Mouse (Mus musculus) limb, embryonic 12.5 days (tissue): ENCODE measurements at regions not wholly inside any gene's neighbourhood (a gene's known extent, or its start where the extent isn't known, plus 50 kb on each side); places are given as distances from the start of the nearest gene placed in this dataset.

Source experiments
- ATAC-seq: fragments of 200-750 bp; cut with Nextera tagmentation; 2 replicates; pipeline ENCODE4 v1.8.0; 2017; ENCODE audit warnings: low read depth, moderate TSS enrichment; ENCODE audit not compliant: insufficient number of reproducible peaks, insufficient read depth, low FRiP score, low TSS enrichment
- H3K27ac ChIP-seq: fragments of 300-500 bp; sonication (generic); 2 replicates; pipeline ENCODE4 v1.5.1; 2016; ENCODE audit warnings: mild to moderate bottlenecking, moderate library complexity
- H3K27me3 ChIP-seq: fragments of 300-500 bp; sonication (generic); 2 replicates; pipeline ENCODE4 v1.6.1; 2016; ENCODE audit warnings: mild to moderate bottlenecking, moderate library complexity
- H3K36me3 ChIP-seq: fragments of 300-500 bp; sonication (generic); 2 replicates; pipeline ENCODE4 v1.6.1; 2016; ENCODE audit warnings: mild to moderate bottlenecking, moderate library complexity
- H3K4me1 ChIP-seq: fragments of 300-500 bp; sonication (generic); replicated peaks from 2 replicates; pipeline ENCODE4 v1.6.1; 2016
- H3K4me2 ChIP-seq: fragments of 300-500 bp; sonication (generic); 2 replicates; pipeline ENCODE4 v1.6.1; 2016; ENCODE audit warnings: mild to moderate bottlenecking, moderate library complexity
- H3K4me3 ChIP-seq: fragments of 300-500 bp; sonication (generic); replicated peaks from 2 replicates; pipeline ENCODE4 v1.5.1; 2016; ENCODE audit warnings: mild to moderate bottlenecking
- H3K9ac ChIP-seq: fragments of 300-500 bp; sonication (generic); replicated peaks from 2 replicates; pipeline ENCODE4 v1.6.1; 2016; ENCODE audit warnings: mild to moderate bottlenecking, moderate library complexity
- H3K9me3 ChIP-seq: fragments of 300-500 bp; sonication (generic); 2 replicates; pipeline ENCODE4 v1.6.1; 2016; ENCODE audit warnings: mild to moderate bottlenecking, moderate library complexity
- WGBS: fragments of 180-500 bp; shearing (Covaris S2); methylation state at CpG from one replicate; pipeline ENCODE4 v1.1.7; 2016; 5-methylcytosine and 5-hydroxymethylcytosine counted together

DNA sequence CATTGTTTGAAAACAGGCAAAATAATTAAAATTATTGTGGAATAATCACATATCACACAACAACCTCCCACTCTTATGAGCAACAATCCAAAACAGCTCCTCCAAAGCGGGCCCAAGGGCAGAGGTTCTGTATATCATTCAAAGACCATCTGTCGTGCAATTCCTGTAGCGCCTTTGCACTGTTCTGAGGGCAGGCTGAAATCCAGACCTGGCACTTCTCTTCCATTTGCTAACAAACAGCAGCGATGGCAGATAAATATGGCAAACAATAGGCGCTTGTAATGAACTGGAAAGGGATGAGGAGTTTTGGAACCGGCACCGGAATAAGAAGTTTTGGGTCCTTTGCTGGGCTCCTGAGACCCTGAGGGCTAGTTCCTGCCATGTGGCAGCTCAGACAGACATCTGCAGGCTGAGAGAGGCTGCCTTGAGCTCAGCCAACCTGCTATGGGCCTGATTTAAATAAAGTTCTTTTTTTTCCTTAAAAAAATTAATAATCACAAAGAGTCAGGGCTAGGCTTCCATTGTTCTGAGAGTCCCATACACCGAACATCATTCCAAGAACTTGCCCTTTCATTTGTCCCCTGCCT, 172.0 kb downstream of the Faxc start:
- no peak overlapping the region for H3K4me3 ChIP-seq
- no peaks in the 10 kb centered on the region for H3K36me3 ChIP-seq
- no peak overlapping the region for H3K9ac ChIP-seq
- no peaks in the 10 kb centered on the region for H3K9me3 ChIP-seq
- WGBS = 86% methylated on average over 8 of the region's 8 CpGs
- no peak overlapping the region for H3K4me2 ChIP-seq
- H3K4me1 ChIP-seq = no peaks in the 10 kb centered on the region
- H3K27ac ChIP-seq = no peak overlapping the region
- no peaks in the 10 kb centered on the region for H3K27me3 ChIP-seq
- ATAC-seq = no peak

DNA sequence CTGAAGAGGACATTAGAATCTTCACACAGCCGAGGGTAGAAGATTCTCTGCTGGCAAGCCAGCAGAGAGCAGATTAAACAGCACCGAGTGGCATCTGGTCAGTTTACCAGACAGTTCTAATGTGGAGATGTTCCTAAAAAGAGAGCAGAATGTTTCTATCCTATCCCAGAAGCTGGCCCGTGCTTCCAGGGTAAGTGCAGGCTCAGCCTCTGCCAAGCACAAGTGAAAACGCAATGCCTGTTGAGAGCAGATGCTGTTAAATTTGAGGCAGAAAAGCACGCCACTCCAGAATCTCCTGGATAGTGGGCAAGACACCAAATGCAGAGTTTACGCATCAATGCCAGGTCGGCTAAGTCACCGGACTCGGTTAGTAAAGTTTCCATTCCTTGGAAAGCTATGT, 175.8 kb downstream of the Faxc start:
- Histone ChIP-seq H3K4me2 (no peak overlapping the region), H3K36me3 (no peaks in the 10 kb centered on the region), H3K9ac (no peak overlapping the region), H3K27ac (no peak overlapping the region), H3K9me3 (no peaks in the 10 kb centered on the region), H3K4me3 (no peak overlapping the region), H3K4me1 (no peaks in the 10 kb centered on the region), H3K27me3 (no peaks in the 10 kb centered on the region)
- no peak for ATAC-seq
- WGBS = 80% methylated on average over 9 of the region's 9 CpGs

DNA sequence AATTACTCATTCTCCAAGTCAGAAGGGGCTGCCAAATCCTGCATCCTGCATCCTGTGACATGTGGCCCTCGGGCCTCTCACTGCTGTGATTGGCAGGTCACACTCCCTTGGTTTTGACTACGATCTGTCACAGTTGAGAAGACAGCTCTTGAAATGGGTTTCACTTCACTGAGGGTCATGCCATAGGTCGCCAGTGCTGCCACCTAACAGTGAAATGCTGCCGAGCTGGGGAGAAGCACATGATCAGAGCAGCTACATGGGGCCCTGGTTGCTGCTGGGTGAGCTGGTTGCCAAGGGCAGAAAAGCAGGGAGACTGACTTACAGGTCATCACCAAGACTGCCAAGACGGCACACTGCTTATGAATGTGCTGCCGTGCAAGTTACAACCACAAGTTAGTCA, 178.3 kb downstream of the Faxc start:
- no peaks in the 10 kb centered on the region for H3K27me3 ChIP-seq
- no peak for ATAC-seq
- 52% methylated on average over 6 of the region's 6 CpGs for WGBS
- H3K4me3 ChIP-seq = no peak overlapping the region
- H3K27ac ChIP-seq = no peak overlapping the region
- no peaks in the 10 kb centered on the region for H3K9me3 ChIP-seq
- no peak overlapping the region for H3K4me2 ChIP-seq
- no peaks in the 10 kb centered on the region for H3K36me3 ChIP-seq
- no peaks in the 10 kb centered on the region for H3K4me1 ChIP-seq
- no peak overlapping the region for H3K9ac ChIP-seq

DNA sequence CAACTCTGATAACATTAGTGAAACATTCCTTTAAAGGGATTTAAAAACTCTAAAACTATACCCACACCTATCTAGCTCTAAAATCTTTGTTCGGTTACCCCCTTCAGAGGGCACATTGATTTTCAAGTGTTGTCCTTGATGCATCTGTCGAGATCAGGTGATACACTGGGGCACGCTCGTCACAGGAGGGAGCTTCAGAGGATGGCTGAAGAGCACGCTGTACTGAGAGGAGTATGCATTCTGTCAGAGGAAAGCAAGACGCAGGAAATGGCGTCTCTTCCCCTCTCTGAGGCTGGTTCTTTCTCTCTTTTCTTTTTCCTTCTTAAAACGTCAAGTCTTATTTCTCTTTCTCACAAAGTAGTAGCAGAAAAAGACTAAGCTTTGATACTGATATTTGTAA, 179.3 kb downstream of the Faxc start:
- no peak overlapping the region for H3K4me2 ChIP-seq
- H3K9me3 ChIP-seq = no peaks in the 10 kb centered on the region
- 64% methylated on average over 8 of the region's 8 CpGs for WGBS
- no peaks in the 10 kb centered on the region for H3K4me1 ChIP-seq
- no peak overlapping the region for H3K4me3 ChIP-seq
- H3K27ac ChIP-seq = no peak overlapping the region
- no peaks in the 10 kb centered on the region for H3K36me3 ChIP-seq
- H3K27me3 ChIP-seq = no peaks in the 10 kb centered on the region
- no peak overlapping the region for H3K9ac ChIP-seq
- no peak for ATAC-seq

DNA sequence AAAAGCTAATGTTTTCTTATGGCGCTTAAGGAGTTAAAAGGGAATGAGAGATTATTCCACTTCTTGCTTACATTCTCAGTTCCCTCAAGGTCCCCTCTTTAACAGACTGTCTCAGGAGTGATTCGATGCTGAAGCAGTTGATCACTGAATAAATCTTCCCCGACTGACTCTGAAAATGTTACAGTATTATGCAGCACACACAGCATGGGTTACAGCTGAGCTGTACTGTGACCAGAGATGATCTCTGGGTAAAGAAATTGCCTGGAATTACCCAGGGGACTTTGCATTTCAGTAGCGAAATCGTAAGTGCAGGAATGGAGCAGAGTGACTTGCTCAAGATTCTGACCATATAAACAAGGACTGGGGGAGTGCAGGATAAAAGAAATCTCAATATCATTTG, 181.1 kb downstream of the Faxc start:
- ATAC-seq = no peak

DNA sequence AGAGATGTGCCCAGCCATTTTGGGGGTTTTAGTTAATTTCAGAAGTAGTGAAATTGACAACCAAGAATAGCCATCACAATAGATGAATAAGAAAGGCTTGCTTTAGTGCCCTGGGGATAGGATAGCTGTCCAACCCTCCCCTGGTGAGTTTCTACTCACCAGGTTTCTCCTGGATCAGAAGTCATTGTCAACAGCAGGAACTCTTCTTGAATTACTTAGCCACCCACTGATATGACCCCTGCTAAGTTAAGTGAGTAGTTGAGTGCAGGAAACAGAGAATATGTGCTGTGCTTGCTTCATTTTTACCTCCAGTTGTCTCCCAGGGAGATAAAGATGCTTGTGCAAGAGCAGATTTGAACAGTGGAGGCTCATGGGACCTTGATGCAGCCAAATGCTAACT, 183.3 kb downstream of the Faxc start:
- Histone ChIP-seq H3K4me1 (no peaks in the 10 kb centered on the region), H3K27me3 (no peaks in the 10 kb centered on the region), H3K27ac (no peak overlapping the region), H3K9me3 (no peaks in the 10 kb centered on the region), H3K4me3 (no peak overlapping the region), H3K4me2 (no peak overlapping the region), H3K9ac (no peak overlapping the region), H3K36me3 (no peaks in the 10 kb centered on the region)
- ATAC-seq = no peak

More for the DNA sequence above, 181.1 kb downstream of the Faxc start:
- H3K4me1 ChIP-seq = no peaks in the 10 kb centered on the region
- H3K27ac ChIP-seq = no peak overlapping the region
- H3K4me2 ChIP-seq = no peak overlapping the region
- no peak overlapping the region for H3K9ac ChIP-seq
- 82% methylated on average over 5 of the region's 5 CpGs for WGBS
- no peaks in the 10 kb centered on the region for H3K36me3 ChIP-seq
- no peaks in the 10 kb centered on the region for H3K27me3 ChIP-seq
- no peak overlapping the region for H3K4me3 ChIP-seq
- H3K9me3 ChIP-seq = no peaks in the 10 kb centered on the region

DNA sequence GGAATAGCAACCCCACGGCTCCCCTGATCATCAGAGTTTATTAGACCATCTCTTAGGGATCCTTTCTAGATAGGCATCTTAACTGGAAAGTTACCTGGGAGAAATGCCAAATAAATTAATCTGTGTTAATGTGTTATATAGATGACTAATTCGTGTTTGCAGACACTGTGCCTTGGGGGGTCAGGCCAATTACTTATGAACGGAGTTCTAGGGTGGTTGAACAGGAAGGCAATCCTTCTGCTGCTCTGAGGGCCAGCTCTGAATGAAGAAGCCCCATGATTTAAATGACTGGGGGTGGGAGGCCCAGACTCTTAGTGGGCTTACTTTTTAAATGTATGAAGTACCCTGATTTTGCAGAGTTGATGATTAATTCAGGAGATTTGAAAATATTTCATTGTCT, 188.7 kb downstream of the Faxc start:
- H3K4me2 ChIP-seq = no peak overlapping the region
- H3K4me3 ChIP-seq = no peak overlapping the region
- WGBS = 54% methylated on average over 3 of the region's 3 CpGs
- H3K27ac ChIP-seq = no peak overlapping the region
- no peaks in the 10 kb centered on the region for H3K4me1 ChIP-seq
- no peak for ATAC-seq
- no peak overlapping the region for H3K9ac ChIP-seq
- H3K9me3 ChIP-seq = no peaks in the 10 kb centered on the region
- H3K27me3 ChIP-seq = no peaks in the 10 kb centered on the region
- H3K36me3 ChIP-seq = no peaks in the 10 kb centered on the region

DNA sequence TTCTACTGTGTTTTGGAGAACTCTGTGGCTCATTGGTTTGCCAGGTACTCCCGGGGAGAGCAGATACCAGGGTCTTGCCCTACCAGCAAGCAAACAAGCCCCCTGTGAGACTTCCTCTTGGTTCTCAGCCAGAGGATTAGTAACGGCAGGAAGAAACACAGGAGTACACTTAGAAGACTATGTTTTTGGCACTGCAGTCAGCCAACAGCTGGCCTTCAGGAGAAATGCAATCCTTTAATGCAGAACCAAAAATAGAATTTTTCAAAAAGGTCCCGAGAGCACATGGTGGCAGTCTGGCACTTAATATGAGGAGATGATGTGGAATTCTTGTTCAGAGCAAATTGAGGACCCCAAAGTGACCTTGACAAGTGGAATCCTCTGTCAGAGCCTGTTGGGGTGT, 189.8 kb downstream of the Faxc start:
- H3K36me3 ChIP-seq = no peaks in the 10 kb centered on the region
- no peak overlapping the region for H3K4me2 ChIP-seq
- ATAC-seq = no peak
- 41% methylated on average over 3 of the region's 3 CpGs for WGBS
- no peaks in the 10 kb centered on the region for H3K4me1 ChIP-seq
- H3K4me3 ChIP-seq = no peak overlapping the region
- no peaks in the 10 kb centered on the region for H3K9me3 ChIP-seq
- no peak overlapping the region for H3K9ac ChIP-seq
- no peaks in the 10 kb centered on the region for H3K27me3 ChIP-seq
- H3K27ac ChIP-seq = 0 out of 2 replicates have a peak overlapping the region, but pooled peaks have one; percentile 41

DNA sequence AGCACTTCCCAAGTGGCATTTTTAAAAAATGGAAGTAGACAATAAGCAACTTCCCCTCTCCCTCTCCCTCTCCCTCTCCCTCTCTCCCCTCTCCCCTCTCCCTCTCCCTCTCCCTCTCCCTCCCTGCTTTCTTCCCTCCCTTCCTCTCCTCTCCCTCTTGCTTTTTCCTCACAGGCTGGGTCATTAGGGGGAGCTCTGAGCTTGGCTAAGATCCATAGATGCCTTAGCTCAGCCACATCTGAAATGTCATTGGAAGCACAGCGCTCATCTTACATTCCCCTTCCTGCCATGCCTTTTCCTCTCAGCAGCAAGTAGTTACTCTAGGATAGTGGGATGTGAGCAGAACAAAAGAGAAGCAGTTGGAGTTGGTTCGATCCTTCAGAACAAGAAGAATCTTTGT, 190.3 kb downstream of the Faxc start:
- 69% methylated on average over 2 of the region's 2 CpGs for WGBS
- Histone ChIP-seq H3K9ac (no peak overlapping the region), H3K4me3 (no peak overlapping the region), H3K27ac (no peak overlapping the region), H3K4me1 (no peaks in the 10 kb centered on the region), H3K27me3 (no peaks in the 10 kb centered on the region), H3K9me3 (no peaks in the 10 kb centered on the region), H3K4me2 (no peak overlapping the region), H3K36me3 (no peaks in the 10 kb centered on the region)
- ATAC-seq = no peak

DNA sequence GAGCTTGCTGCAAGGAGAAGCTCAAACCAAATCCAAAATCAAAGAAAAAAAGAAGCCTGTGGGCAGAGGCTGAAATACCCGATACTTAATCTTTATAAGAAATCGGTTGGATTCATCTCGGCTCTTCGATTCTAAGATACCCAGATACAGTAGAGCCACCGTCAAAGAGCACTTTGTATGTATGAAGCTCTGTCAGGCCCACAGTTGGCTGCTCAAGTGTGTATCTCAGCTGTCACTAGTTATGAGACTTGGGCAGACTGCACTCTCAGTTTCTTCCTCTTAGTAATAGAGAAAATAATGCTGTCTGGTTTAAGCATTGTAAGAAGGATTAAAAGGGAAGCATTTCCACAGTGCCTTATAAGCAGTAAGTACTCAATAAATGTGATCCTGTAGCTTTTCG, 193.7 kb downstream of the Faxc start:
- no peak overlapping the region for H3K27ac ChIP-seq
- H3K4me1 ChIP-seq = no peaks in the 10 kb centered on the region
- H3K36me3 ChIP-seq = no peaks in the 10 kb centered on the region
- WGBS = 91% methylated on average over 6 of the region's 6 CpGs
- H3K9ac ChIP-seq = no peak overlapping the region
- H3K27me3 ChIP-seq = peaks cover 3% of the 10 kb centered on the region; the same call in 1 of the 2 replicates
- no peak overlapping the region for H3K4me2 ChIP-seq
- no peak for ATAC-seq
- no peak overlapping the region for H3K4me3 ChIP-seq
- H3K9me3 ChIP-seq = no peaks in the 10 kb centered on the region

DNA sequence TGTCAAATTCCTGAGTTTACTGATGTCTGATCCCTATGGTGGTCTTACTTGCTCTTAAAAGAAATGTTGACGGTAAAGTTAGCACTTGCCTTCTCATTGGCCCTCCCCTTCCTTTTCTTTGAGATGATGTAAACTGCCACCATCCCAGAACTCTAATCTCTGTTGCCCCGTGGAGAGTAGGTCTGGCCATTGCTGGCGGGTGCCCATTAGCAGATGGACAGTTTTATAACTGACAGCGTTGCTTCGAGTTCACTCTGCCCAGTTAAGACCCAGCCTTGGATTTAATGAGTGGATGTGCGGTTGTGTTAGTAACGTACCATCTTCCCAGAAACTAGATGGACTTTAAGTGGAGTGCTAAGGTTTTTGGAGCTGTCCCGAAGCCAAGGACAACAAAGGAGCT, 199.4 kb downstream of the Faxc start:
- Histone ChIP-seq H3K36me3 (no peaks in the 10 kb centered on the region), H3K4me3 (no peak overlapping the region), H3K4me1 (no peaks in the 10 kb centered on the region; the same call in 1 of the 2 replicates), H3K27ac (no peak overlapping the region), H3K27me3 (peaks cover 10% of the 10 kb centered on the region; the same call in 1 of the 2 replicates), H3K9me3 (no peaks in the 10 kb centered on the region), H3K9ac (no peak overlapping the region), H3K4me2 (no peak overlapping the region)
- no peak for ATAC-seq
- 52% methylated on average over 8 of the region's 8 CpGs for WGBS
